Mouse (Mus musculus) small intestine, adult 2 months (tissue): Measurements from ENCODE around the gene Usp2. TPM values are rescaled to one million over a fixed set of nuclear protein-coding genes. Genes with fewer than 3 reads are reported as not detected.

Source experiments
- H3K27ac ChIP-seq: fragments of 200-500 bp; 2 replicates; pipeline ENCODE4 v1.5.1; 2012; ENCODE audit warnings: low read depth, low read length, control low read depth, inconsistent platforms; ENCODE audit not compliant: insufficient read depth
- H3K27me3 ChIP-seq: fragments of 200-500 bp; 2 replicates; pipeline ENCODE4 v1.6.1; 2012; ENCODE audit warnings: mild to moderate bottlenecking, moderate library complexity, low read length, inconsistent platforms; ENCODE audit not compliant: control insufficient read depth, insufficient read depth
- H3K36me3 ChIP-seq: fragments of 200-500 bp; 2 replicates; pipeline ENCODE4 v1.6.1; 2012; ENCODE audit warnings: mild to moderate bottlenecking, low read length, control low read depth, inconsistent platforms; ENCODE audit not compliant: control insufficient read depth, insufficient read depth
- H3K4me1 ChIP-seq: fragments of 200-500 bp; 2 replicates; pipeline ENCODE4 v1.6.1; 2012; ENCODE audit warnings: low read length, inconsistent platforms, mixed read lengths; ENCODE audit not compliant: control insufficient read depth, insufficient read depth, insufficient read length
- H3K4me3 ChIP-seq: fragments of 200-500 bp; 2 replicates; pipeline ENCODE4 v1.5.1; 2012; ENCODE audit warnings: low read depth, mild to moderate bottlenecking, control low read depth, inconsistent platforms, low read length, moderate library complexity
- CTCF ChIP-seq: fragments of 200-500 bp; IDR thresholded peaks from 2 replicates; pipeline ENCODE4 v1.5.1; 2012; ENCODE audit warnings: low read depth, mild to moderate bottlenecking, control low read depth, inconsistent platforms, low read length, moderate library complexity, mixed read lengths; ENCODE audit not compliant: insufficient replicate concordance, insufficient read length; ENCODE audit errors: extremely low read depth
- POLR2A ChIP-seq: fragments of 200-500 bp; IDR thresholded peaks from 2 replicates; pipeline ENCODE4 v1.6.1; 2012; ENCODE audit warnings: low read depth, mild to moderate bottlenecking, control low read depth, inconsistent platforms, low read length, moderate library complexity
- WGBS: fragments of 180-500 bp; shearing (Covaris S2); methylation state at CpG from one replicate; pipeline ENCODE4 v1.1.7; 2018; 5-methylcytosine and 5-hydroxymethylcytosine counted together
- polyA plus RNA-seq: library from polyadenylated mRNA; depleted of rRNA; stranded (reverse); fragments of >200 nt; gene quantifications from 2 replicates; pipeline ENCODE4 v1.2.3, GENCODE M21; 2012

Gene Usp2
- polyA plus RNA-seq, 1 experiment: 12.0 TPM

- H3K4me1 ChIP-seq: peaks cover 1% of the 10 kb centered on the region; the same call in 1 of the 2 replicates
- H3K27me3 ChIP-seq: no peaks in the 10 kb centered on the region
- TF ChIP-seq POLR2A (no peak), CTCF (no peak)
- H3K27ac ChIP-seq: no peak overlapping the region
- WGBS: 91% methylated on average over 9 of the region's 9 CpGs
- H3K36me3 ChIP-seq: no peaks in the 10 kb centered on the region
- H3K4me3 ChIP-seq: no peak overlapping the region
These were observed 48.8 kb downstream of the Usp2 start for GRCm38 (mm10) chr9:44115599-44115998.

DNA sequence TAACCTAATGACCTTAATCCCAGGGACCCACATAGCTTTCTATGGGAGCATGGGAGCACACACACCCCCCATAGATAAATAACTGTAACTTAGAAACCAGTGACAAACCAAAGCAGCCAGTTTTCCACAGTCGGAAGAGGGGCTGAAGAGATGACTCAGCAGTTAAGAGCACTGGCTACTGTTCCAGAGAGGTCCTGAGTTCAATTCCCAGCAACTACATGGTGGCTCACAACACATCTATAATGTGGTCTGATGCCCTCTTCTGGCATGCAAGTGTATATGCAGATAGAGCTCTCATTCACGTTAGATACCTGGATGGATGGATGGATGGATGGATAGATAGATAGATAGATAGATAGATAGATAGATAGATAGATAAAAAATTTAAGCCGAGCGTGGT, 49.4 kb downstream of the Usp2 start:
- H3K27ac ChIP-seq: no peak overlapping the region
- WGBS: 90% methylated on average over 4 of the region's 4 CpGs
- TF ChIP-seq CTCF (no peak), POLR2A (no peak)
- H3K4me1 ChIP-seq: peaks cover 1% of the 10 kb centered on the region; the same call in 1 of the 2 replicates
- no peaks in the 10 kb centered on the region for H3K36me3 ChIP-seq
- no peaks in the 10 kb centered on the region for H3K27me3 ChIP-seq
- no peak overlapping the region for H3K4me3 ChIP-seq

GRCm38 (mm10) chr9:44119011-44119410, 52.2 kb downstream of the Usp2 start:
- 63% methylated on average over 5 of the region's 5 CpGs for WGBS

GRCm38 (mm10) chr9:44119948-44120465, 53.2 kb downstream of the Usp2 start:
- WGBS: 75% methylated on average over 8 of the region's 8 CpGs
- no peak overlapping the region for H3K27ac ChIP-seq
- TF ChIP-seq CTCF (no peak), POLR2A (no peak)
- no peaks in the 10 kb centered on the region for H3K27me3 ChIP-seq
- no peaks in the 10 kb centered on the region for H3K36me3 ChIP-seq
- 0 out of 2 replicates have a peak, but pooled peaks cover 1% of the 10 kb centered on the region for H3K4me1 ChIP-seq
- no peak overlapping the region for H3K4me3 ChIP-seq

More at GRCm38 (mm10) chr9:44119011-44119410, 52.2 kb downstream of the Usp2 start:
- H3K27ac ChIP-seq: no peak overlapping the region
- no peaks in the 10 kb centered on the region for H3K36me3 ChIP-seq
- H3K27me3 ChIP-seq: no peaks in the 10 kb centered on the region
- H3K4me1 ChIP-seq: peaks cover 1% of the 10 kb centered on the region; the same call in 1 of the 2 replicates
- H3K4me3 ChIP-seq: no peak overlapping the region
- no peak for TF ChIP-seq POLR2A
- peak; percentile 70; the same call in 1 of the 2 replicates for TF ChIP-seq CTCF

DNA sequence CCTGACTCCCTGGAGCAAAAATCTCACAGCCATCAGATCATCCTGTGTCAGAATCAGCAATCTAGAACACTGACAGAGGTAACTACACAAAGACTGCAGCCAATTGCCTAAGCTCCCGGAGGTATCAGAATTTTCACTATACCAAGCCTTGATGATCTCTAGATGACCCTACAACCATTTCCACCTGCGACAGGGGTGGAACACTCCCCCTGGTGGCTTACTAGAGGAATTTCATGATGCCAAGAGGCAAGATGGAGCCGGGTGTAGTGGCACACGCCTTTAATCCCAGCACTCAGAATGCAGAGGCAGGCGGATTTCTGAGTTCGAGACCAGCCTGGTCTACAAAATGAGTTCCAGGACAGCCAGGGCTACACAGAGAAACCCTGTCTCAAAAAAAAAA, 57.5 kb downstream of the Usp2 start:
- no peak overlapping the region for H3K27ac ChIP-seq
- TF ChIP-seq POLR2A: no peak
- TF ChIP-seq CTCF: peak; percentile 47; the same call in 1 of the 2 replicates
- H3K4me1 ChIP-seq: peaks cover 12% of the 10 kb centered on the region
- H3K36me3 ChIP-seq: no peaks in the 10 kb centered on the region
- H3K27me3 ChIP-seq: no peaks in the 10 kb centered on the region; the same call in 1 of the 2 replicates
- H3K4me3 ChIP-seq: no peak overlapping the region
- WGBS: 63% methylated on average over 6 of the region's 6 CpGs

- H3K4me3 ChIP-seq: no peak overlapping the region
- WGBS: 77% methylated on average over 5 of the region's 5 CpGs
- TF ChIP-seq CTCF (no peak), POLR2A (no peak)
- peaks cover 14% of the 10 kb centered on the region for H3K4me1 ChIP-seq
- H3K27ac ChIP-seq: no peak overlapping the region
- no peaks in the 10 kb centered on the region; the same call in 1 of the 2 replicates for H3K27me3 ChIP-seq
- no peaks in the 10 kb centered on the region for H3K36me3 ChIP-seq
These were observed 58.2 kb downstream of the Usp2 start for GRCm38 (mm10) chr9:44125026-44125425.

DNA sequence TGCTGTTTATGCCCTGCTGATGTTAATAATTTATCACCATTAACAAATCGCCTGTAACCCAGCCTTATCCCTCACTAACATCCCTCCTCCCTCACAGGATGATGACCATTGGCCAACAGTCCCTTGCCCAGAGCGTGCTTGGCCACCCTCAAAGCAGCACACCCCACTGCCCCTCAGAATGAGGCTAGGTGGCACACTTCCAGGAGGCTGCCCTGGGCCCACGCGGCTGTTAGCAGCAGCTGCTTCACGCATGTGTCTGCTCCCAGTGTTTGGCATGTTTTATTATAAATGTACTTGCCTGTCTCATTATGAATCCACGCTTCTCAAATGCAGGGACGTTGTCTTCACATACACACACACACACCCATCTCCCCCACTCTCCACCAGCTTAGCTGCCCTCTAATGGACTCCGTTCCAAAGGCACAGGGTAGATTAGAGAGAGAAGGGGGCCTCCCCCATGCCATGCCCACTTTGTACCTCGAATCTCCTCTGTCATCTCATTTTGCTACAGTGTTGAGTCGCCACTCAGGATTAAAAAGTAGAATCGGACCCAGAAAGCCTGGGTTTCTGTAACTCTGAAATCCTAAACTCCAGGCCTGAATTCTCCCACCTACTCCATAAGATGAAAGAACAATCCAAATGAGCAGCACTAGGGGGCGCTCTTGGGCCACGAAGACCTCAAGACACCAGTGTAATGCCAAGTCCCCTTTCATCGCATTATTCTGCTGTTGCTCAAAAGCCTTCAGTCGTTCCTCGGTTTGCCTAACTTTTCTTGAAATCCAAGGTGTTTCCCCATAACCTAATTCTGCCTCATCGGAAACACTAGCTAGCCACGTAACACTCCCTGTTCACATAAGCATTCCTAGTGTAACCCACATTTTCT, 59.0 kb downstream of the Usp2 start:
- H3K4me1 ChIP-seq: peaks cover 21% of the 10 kb centered on the region
- no peak overlapping the region for H3K27ac ChIP-seq
- no peaks in the 10 kb centered on the region; the same call in 1 of the 2 replicates for H3K27me3 ChIP-seq
- no peak overlapping the region for H3K4me3 ChIP-seq
- TF ChIP-seq POLR2A (no peak), CTCF (peak; percentile 83; the same call in 1 of the 2 replicates)
- WGBS: 34% methylated on average over 18 of the region's 18 CpGs
- H3K36me3 ChIP-seq: no peaks in the 10 kb centered on the region
